Mouse (Mus musculus): Measurements from ENCODE around the gene Hrk.

- TF ChIP-seq EP300 (IDR thresholded peaks at IDR 0.05; ENCODE audit: low read depth) = no peak
- no peak for TF ChIP-seq CTCF (IDR thresholded peaks at IDR 0.05; ENCODE audit: low read depth)
Measured at GRCm38 (mm10) chr5:118139630-118140029, 24.8 kb upstream of the Hrk start.
